Mouse (Mus musculus): ENCODE results near the gene Dbil5. TPM values are rescaled to one million over a fixed set of nuclear protein-coding genes. Genes with fewer than 3 reads are reported as not detected.

The Dbil5 gene
- polyA plus RNA-seq (2014; fragmentation: Nextera tagmentation; extraction: Ambion mirVana), result not detected in 2 replicates

DNA sequence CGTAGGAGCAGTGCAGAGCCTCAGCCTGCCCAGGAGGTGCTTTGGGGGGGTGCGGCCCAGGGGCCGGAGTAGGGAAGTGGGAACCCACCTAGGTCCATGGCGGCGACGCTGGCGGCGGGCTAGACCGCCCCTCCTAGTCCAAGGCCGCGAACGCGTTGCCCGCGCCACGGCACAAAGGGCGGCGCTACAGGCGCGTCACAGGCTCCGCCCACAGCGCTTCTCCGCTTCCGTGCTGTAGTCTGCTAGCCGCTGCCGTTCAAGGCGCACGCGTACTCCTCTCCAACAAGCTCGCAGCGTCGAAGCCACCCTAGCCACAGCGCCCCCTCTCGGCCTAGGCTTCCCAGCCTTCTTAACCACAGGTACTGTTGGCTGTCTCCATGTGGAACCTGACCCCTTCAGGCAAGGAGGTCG lies at the start of gene Dbil5, which contains the start of gene Gemin4:
Gene Dbil5, plus strand, starts transcription at position 219 of the 411 bp plus-strand sequence.
Gene Gemin4, minus strand, starts transcription at position 275 of the 411 bp plus-strand sequence.
- Histone ChIP-seq H3K4me3 (ENCODE audit: low read depth, low read length) (peak within 1 kb of the TSS; percentile 87), H3K36me3 (ENCODE audit: control insufficient read depth, insufficient read depth, low read length) (peaks cover 32% of the 10 kb centered on the region), H3K27me3 (replicated peaks; ENCODE audit: control insufficient read depth, insufficient read depth, low read length) (no peaks in the 10 kb centered on the region), H3K9me3 (replicated peaks; ENCODE audit: control insufficient read depth, low read length) (no peaks in the 10 kb centered on the region), H3K4me2 (ENCODE audit: low read length) (peak within 1 kb of the TSS; percentile 78), H3K9ac (ENCODE audit: low read length) (peak within 1 kb of the TSS; percentile 92), H3K4me1 (ENCODE audit: control insufficient read depth, insufficient read depth, low read length) (peaks cover 5% of the 10 kb centered on the region; the same call in 1 of the 2 replicates), H3K27ac (ENCODE audit: low read depth, low read length) (peak within 1 kb of the TSS; percentile 86)
- peak; percentile 99 for ATAC-seq
- DNase-seq (ENCODE audit: low spot score), result peak; percentile 99
- WGBS, result 0% methylated on average over 35 of the region's 35 CpGs

DNA sequence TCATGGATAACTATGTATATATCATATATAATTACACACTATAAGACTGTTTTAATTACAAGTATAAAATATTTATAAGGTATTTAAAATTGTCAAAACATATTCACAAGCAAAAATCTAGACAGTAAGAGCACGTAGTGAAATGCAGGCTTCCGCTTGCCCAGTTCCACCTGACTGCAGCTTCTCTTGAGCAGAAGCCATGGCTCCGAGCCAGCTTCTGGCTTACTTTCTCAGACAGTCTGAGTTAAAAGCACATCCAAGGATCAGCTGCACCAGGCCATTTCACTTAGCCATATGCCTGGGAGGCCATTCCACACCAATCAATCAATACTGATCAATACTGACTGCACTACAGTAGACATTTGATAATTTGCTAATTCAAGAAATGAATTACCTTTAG lies 48.4 kb upstream of the Dbil5 start:
- Histone ChIP-seq H3K9ac (ENCODE audit: low read length) (no peak overlapping the region), H3K9me3 (replicated peaks; ENCODE audit: control insufficient read depth, low read length) (no peaks in the 10 kb centered on the region), H3K27ac (ENCODE audit: low read depth, low read length) (no peak overlapping the region), H3K27me3 (replicated peaks; ENCODE audit: control insufficient read depth, insufficient read depth, low read length) (no peaks in the 10 kb centered on the region), H3K4me1 (ENCODE audit: control insufficient read depth, insufficient read depth, low read length) (no peaks in the 10 kb centered on the region), H3K4me2 (ENCODE audit: low read length) (no peak overlapping the region), H3K4me3 (ENCODE audit: low read depth, low read length) (no peak overlapping the region), H3K36me3 (ENCODE audit: control insufficient read depth, insufficient read depth, low read length) (peaks cover 24% of the 10 kb centered on the region)
- ATAC-seq (no peak), DNase-seq (ENCODE audit: low spot score) (peak; percentile 57)
- 70% methylated on average over 3 of the region's 3 CpGs for WGBS

- ATAC-seq (peak; percentile 77), DNase-seq (ENCODE audit: low spot score) (peak; percentile 69)
Observed at GRCm38 (mm10) chr11:76170207-76170606, 47.2 kb upstream of the Dbil5 start.

DNA sequence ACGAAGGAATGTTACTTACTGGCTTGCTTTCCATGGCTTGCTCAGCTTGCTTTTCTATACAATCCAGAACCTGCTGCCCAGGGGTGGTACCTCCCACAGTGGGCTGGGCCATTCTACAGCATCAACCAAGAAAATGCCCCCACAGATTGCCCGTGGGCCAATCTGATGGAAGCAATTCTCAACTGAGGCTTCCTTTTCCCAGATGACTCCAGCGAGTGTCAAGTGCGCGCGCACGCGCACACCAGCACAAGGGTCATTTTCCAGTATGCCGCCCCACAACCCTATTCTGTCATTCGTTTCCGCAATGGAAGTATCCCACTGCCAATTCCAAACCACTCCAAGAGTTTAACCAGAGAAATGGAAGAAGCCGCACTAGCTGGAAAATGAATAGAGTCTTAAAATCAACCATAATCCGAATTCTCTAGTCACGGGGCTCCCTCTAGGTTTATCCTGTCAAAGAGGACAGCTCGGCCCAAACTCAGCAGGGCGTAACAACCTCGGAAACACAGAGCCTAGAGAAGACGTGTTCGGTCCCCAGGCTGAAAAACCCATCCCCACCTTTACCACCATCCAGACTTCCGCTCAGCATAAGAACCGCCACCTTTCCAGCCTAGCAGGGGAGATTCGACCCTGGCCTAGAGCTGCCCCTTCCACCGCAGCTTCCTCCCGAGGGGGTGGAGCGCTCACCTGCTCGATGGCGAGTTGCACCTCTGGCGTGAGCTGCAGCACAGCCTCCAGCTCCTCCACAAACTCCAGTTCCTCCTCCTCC lies 38.5 kb upstream of the Dbil5 start:
- ATAC-seq (peak; percentile 78), DNase-seq (ENCODE audit: low spot score) (peak; percentile 59)
- H3K4me1 ChIP-seq (ENCODE audit: control insufficient read depth, insufficient read depth, low read length), result peaks cover 10% of the 10 kb centered on the region
- peak overlapping the region; percentile 73 for H3K9ac ChIP-seq (ENCODE audit: low read length)
- 2% methylated on average over 28 of the region's 28 CpGs for WGBS
- H3K36me3 ChIP-seq (ENCODE audit: control insufficient read depth, insufficient read depth, low read length), result peaks cover 20% of the 10 kb centered on the region
- H3K9me3 ChIP-seq (replicated peaks; ENCODE audit: control insufficient read depth, low read length), result no peaks in the 10 kb centered on the region
- H3K27ac ChIP-seq (ENCODE audit: low read depth, low read length), result peak overlapping the region; percentile 40
- H3K4me2 ChIP-seq (ENCODE audit: low read length), result peak overlapping the region; percentile 74
- H3K27me3 ChIP-seq (replicated peaks; ENCODE audit: control insufficient read depth, insufficient read depth, low read length), result no peaks in the 10 kb centered on the region
- H3K4me3 ChIP-seq (ENCODE audit: low read depth, low read length), result peak overlapping the region; percentile 82

More at GRCm38 (mm10) chr11:76170207-76170606, 47.2 kb upstream of the Dbil5 start:
- no peak overlapping the region for H3K4me3 ChIP-seq (ENCODE audit: low read depth, low read length)
- peaks cover 28% of the 10 kb centered on the region for H3K36me3 ChIP-seq (ENCODE audit: control insufficient read depth, insufficient read depth, low read length)
- no peak overlapping the region for H3K4me2 ChIP-seq (ENCODE audit: low read length)
- no peaks in the 10 kb centered on the region for H3K4me1 ChIP-seq (ENCODE audit: control insufficient read depth, insufficient read depth, low read length)
- H3K9me3 ChIP-seq (replicated peaks; ENCODE audit: control insufficient read depth, low read length), result no peaks in the 10 kb centered on the region
- no peak overlapping the region for H3K9ac ChIP-seq (ENCODE audit: low read length)
- H3K27me3 ChIP-seq (replicated peaks; ENCODE audit: control insufficient read depth, insufficient read depth, low read length), result no peaks in the 10 kb centered on the region
- H3K27ac ChIP-seq (ENCODE audit: low read depth, low read length), result 0 out of 2 replicates have a peak overlapping the region, but pooled peaks have one; percentile 39
- 57% methylated on average over 5 of the region's 5 CpGs for WGBS

DNA sequence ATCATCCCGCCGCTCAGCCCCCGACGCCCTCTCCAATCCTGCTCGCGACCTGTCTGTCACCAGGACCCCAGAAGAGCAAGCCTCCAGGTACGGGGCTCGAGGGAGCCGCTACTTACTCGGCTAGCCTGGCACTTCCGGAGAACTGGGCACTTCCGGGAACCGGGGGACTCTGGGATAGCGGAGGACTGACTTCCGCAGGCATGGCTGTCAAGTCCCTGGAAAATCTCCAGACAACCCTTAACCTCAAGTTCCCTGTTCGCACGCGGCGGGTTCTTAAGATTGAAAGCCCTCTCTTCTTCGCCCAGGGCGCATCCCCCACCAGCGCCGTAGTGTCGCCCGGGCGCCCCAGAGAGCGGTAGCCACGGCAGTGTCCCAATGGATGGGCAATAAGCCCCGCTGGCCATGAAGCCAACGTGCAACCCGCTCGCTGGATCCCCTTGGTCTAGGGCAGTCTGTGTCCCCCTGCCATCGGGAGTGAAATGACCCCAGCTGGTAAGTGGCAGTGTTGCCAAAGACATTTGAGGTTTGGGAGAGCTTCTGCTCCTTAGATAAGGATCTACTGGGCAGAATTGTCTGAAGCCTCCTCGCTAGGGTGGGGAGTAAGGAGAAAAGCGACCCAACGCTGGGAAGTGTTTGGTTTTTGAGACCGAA lies 37.8 kb upstream of the Dbil5 start, which contains the start of the genes Vps53 and Fam57a:
Gene Vps53, minus strand, starts transcription at position 153 of the 651 bp plus-strand sequence.
Gene Fam57a, plus strand, starts transcription at position 177 of the 651 bp plus-strand sequence.
- peak within 1 kb of the TSS; percentile 74 for H3K4me2 ChIP-seq (ENCODE audit: low read length)
- H3K4me1 ChIP-seq (ENCODE audit: control insufficient read depth, insufficient read depth, low read length), result peaks cover 10% of the 10 kb centered on the region
- H3K27me3 ChIP-seq (replicated peaks; ENCODE audit: control insufficient read depth, insufficient read depth, low read length), result no peaks in the 10 kb centered on the region
- DNase-seq (ENCODE audit: low spot score) (peak; percentile 90), ATAC-seq (peak; percentile 94)
- H3K4me3 ChIP-seq (ENCODE audit: low read depth, low read length), result peak within 1 kb of the TSS; percentile 82
- H3K27ac ChIP-seq (ENCODE audit: low read depth, low read length), result peak within 1 kb of the TSS; percentile 40
- under 1% methylated on average over 36 of the region's 37 CpGs for WGBS
- no peaks in the 10 kb centered on the region for H3K9me3 ChIP-seq (replicated peaks; ENCODE audit: control insufficient read depth, low read length)
- peak within 1 kb of the TSS; percentile 73 for H3K9ac ChIP-seq (ENCODE audit: low read length)
- H3K36me3 ChIP-seq (ENCODE audit: control insufficient read depth, insufficient read depth, low read length), result peaks cover 17% of the 10 kb centered on the region; the same call in 1 of the 2 replicates

- Histone ChIP-seq H3K27me3 (replicated peaks; ENCODE audit: control insufficient read depth, insufficient read depth, low read length) (no peaks in the 10 kb centered on the region), H3K36me3 (ENCODE audit: control insufficient read depth, insufficient read depth, low read length) (peaks cover 16% of the 10 kb centered on the region; the same call in 1 of the 2 replicates), H3K27ac (ENCODE audit: low read depth, low read length) (no peak overlapping the region), H3K9ac (ENCODE audit: low read length) (peak overlapping the region; percentile 73), H3K4me1 (ENCODE audit: control insufficient read depth, insufficient read depth, low read length) (peaks cover 10% of the 10 kb centered on the region), H3K4me2 (ENCODE audit: low read length) (peak overlapping the region; percentile 74), H3K4me3 (ENCODE audit: low read depth, low read length) (peak overlapping the region; percentile 82), H3K9me3 (replicated peaks; ENCODE audit: control insufficient read depth, low read length) (no peaks in the 10 kb centered on the region)
- DNase-seq (ENCODE audit: low spot score) (no peak), ATAC-seq (no peak)
- WGBS, result 21% methylated on average over 7 of the region's 7 CpGs
Observed at GRCm38 (mm10) chr11:76180146-76180540, 37.3 kb upstream of the Dbil5 start.

GRCm38 (mm10) chr11:76183745-76184144 lies 33.7 kb upstream of the Dbil5 start:
- no peaks in the 10 kb centered on the region for H3K27me3 ChIP-seq (replicated peaks; ENCODE audit: control insufficient read depth, insufficient read depth, low read length)
- no peak overlapping the region for H3K27ac ChIP-seq (ENCODE audit: low read depth, low read length)
- H3K4me1 ChIP-seq (ENCODE audit: control insufficient read depth, insufficient read depth, low read length), result peaks cover 5% of the 10 kb centered on the region
- no peak overlapping the region for H3K4me3 ChIP-seq (ENCODE audit: low read depth, low read length)
- H3K4me2 ChIP-seq (ENCODE audit: low read length), result no peak overlapping the region
- no peak for ATAC-seq
- WGBS, result 90% methylated on average over 4 of the region's 4 CpGs
- H3K9me3 ChIP-seq (replicated peaks; ENCODE audit: control insufficient read depth, low read length), result no peaks in the 10 kb centered on the region
- H3K36me3 ChIP-seq (ENCODE audit: control insufficient read depth, insufficient read depth, low read length), result no peaks in the 10 kb centered on the region
- no peak overlapping the region for H3K9ac ChIP-seq (ENCODE audit: low read length)
- DNase-seq (ENCODE audit: low spot score), result no peak

DNA sequence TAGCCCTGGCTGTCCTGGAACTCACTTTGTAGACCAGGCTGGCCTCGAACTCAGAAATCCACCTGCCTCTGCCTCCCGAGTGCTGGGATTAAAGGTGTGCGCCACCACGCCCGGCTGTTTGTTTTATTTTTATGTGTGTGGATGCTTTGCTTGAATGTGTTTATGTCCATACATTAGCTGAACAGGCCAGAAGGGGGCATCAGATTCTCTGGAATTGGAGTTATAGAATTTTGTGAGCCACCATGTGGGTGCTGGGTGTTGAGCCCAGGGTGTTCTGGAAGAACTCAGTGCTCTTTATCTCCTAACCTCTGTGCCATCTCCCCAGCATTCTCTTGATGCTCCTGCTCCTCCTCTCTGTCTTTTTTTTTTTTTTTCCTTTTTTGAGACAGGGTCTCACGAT lies 30.5 kb upstream of the Dbil5 start:
- ATAC-seq, result no peak
- 86% methylated on average over 6 of the region's 6 CpGs for WGBS
- Histone ChIP-seq H3K9ac (ENCODE audit: low read length) (no peak overlapping the region), H3K4me3 (ENCODE audit: low read depth, low read length) (no peak overlapping the region), H3K4me1 (ENCODE audit: control insufficient read depth, insufficient read depth, low read length) (no peaks in the 10 kb centered on the region), H3K4me2 (ENCODE audit: low read length) (no peak overlapping the region), H3K36me3 (ENCODE audit: control insufficient read depth, insufficient read depth, low read length) (no peaks in the 10 kb centered on the region), H3K27me3 (replicated peaks; ENCODE audit: control insufficient read depth, insufficient read depth, low read length) (no peaks in the 10 kb centered on the region), H3K9me3 (replicated peaks; ENCODE audit: control insufficient read depth, low read length) (no peaks in the 10 kb centered on the region), H3K27ac (ENCODE audit: low read depth, low read length) (no peak overlapping the region)
- no peak for DNase-seq (ENCODE audit: low spot score)

Measured in forebrain, embryonic 14.5 days (tissue).